Mouse (Mus musculus): Measurements from ENCODE around the gene Akirin1. TPM values are rescaled to one million over a fixed set of nuclear protein-coding genes. Genes with fewer than 3 reads are reported as not detected.

Gene Akirin1
- polyA plus RNA-seq (2012; rRNA removed) = 14.8 and 17.4 TPM in 2 replicates

DNA sequence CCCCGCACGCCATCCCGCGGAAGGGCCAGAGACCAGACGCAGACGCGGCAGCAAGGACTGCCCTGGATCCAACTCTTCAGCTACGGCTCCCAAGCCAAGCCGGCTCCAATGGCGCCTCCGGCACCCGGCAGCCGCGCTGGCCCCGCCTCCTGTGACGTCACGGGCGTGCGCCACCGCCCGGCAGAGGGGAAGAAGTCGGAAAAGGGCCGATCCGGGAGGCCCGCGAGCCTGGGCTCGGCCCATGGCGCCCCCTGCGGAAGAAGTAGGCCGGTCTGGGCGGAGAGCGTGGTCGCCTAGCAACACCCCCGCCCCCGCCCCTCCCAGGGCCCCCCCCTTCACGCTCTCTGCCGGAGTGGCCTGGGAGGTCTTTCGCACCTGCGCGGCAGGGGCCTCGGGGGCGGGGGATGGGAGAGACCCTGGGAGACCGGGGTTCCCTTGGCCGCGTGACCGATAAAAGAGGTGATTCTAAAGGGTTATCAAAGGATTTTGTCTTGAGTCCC is at the start of gene Akirin1:
TSS of gene Akirin1 (minus strand) at position 194 of the 500 bp plus-strand sequence.

DNA sequence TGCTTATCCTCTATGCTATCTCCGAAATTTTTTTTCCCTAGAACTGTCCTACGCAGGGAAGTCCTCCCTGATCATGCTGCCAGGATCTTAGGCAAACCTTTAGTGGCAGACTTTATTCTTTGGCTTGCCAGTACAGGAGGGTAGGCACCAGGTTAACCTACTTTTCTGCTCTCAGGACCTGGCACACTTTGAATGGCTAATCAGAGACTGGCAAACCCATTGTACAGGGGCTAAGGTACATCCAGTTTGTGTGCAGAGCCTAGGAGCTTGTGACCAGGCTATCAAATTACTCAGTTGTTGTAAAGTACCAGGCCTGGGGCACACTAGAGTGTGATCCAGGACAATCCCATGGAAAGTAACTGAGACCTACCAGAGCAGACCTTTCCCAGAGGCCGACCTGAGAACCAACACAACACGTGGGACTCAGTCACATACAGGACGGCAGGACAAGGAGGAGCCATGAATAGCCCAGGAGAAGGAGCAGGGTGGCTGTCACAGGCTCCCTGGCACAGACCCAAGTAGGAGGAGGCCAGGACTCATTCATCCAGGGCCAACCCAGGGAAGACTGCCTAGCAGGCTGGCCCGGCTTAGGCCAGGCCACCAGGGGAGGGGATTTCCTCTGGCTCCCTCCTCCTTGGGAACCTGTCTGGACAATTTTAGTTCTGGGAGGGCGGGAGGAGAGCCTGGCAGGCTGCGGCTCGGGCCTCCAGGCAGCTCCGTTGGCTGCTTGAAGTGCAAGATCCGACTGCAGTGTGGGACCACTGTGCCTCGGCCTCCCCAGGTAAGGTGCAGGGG is 37.2 kb upstream of the Akirin1 start, which contains the start of gene Rhbdl2:
TSS of gene Rhbdl2 (plus strand) at position 684 of the 795 bp plus-strand sequence.

DNA sequence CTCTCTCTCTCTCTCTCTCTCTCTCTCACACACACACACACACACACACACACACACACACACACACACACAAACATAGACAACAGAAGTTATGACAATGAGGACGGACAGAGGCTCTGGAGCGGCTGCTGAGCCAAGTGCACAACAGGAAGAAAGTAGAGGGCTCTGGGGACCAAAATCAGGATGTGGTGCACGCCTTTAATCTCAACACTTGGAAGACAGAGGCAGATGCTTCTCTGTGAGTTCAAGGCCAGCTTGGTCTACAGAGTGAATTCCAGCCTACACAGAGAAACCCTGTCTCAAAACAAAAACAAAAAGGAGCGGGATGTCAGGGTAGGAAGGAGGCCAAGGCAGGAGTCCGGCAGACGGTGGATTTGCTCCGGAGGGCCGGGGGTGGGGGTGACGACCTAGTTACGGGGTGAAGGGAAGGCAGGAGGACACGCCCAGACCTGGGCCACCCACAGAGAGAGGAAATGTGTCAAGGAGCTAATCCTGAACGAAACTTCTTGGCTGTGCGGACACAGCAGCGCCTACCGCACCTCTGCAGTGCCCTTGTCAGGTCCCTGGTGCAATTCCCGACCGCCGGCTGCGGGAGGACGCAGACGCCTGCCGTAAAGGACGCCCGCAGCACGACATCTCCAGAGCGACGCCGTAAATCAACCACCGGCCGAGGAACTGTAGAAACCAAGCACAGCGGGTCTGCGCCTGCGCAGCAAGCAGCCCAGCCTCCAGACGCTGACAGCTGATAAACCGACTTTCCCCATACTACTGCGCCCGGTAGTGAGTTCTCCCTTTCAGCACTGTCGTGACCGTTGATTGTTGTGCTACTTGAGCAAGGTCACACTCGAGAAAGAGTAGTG is 32.3 kb downstream of the Akirin1 start, which contains the start of gene Ndufs5:
TSS of gene Ndufs5 (minus strand) at position 629 of the 860 bp plus-strand sequence.

Other genes with a start within 250 kb of the Akirin1 start
- gene Macf1, start 66.0 kb downstream of the Akirin1 start, polyA plus RNA-seq (2012; rRNA removed) = 15.8 and 17.9 TPM in 2 replicates
- gene Ndufs5, start 32.1 kb downstream of the Akirin1 start, polyA plus RNA-seq (2012; rRNA removed) = 128 and 130 TPM in 2 replicates
- gene Rhbdl2, start 37.5 kb upstream of the Akirin1 start, polyA plus RNA-seq (2012; rRNA removed) = 0.12 TPM in 1 of 2 replicates, not detected in the other
- gene 4933427I04Rik, start 109.3 kb upstream of the Akirin1 start, polyA plus RNA-seq (2012; rRNA removed) = not detected in 2 replicates
- gene Mycbp, start 154.5 kb upstream of the Akirin1 start, polyA plus RNA-seq (2012; rRNA removed) = 14.2 and 14.4 TPM in 2 replicates
- gene Rragc, start 167.1 kb upstream of the Akirin1 start, polyA plus RNA-seq (2012; rRNA removed) = 17.7 and 20.5 TPM in 2 replicates
- gene 4930535I16Rik, start 167.7 kb upstream of the Akirin1 start, polyA plus RNA-seq (2012; rRNA removed) = not detected in 2 replicates

Data from liver, embryonic 14 days (tissue).